Mouse (Mus musculus) liver, adult (tissue): ENCODE results near the gene Cdsn.

Experiments
- GATA4 ChIP-seq: IDR thresholded peaks from 2 replicates; pipeline ENCODE4 v1.6.1; 2014; ENCODE audit warnings: mild to moderate bottlenecking, low read length; ENCODE audit not compliant: insufficient replicate concordance

Gene Cdsn

GRCm38 (mm10) chr17:35550871-35551270 lies 1.1 kb upstream of the Cdsn start:
- no peak for TF ChIP-seq GATA4

- TF ChIP-seq GATA4, result no peak
Observed at GRCm38 (mm10) chr17:35554321-35554720, 2.4 kb downstream of the Cdsn start.

GRCm38 (mm10) chr17:35554761-35555397 lies 3.0 kb downstream of the Cdsn start:
- no peak for TF ChIP-seq GATA4

- no peak for TF ChIP-seq GATA4
Observed at GRCm38 (mm10) chr17:35556186-35556765, 4.3 kb downstream of the Cdsn start.

- TF ChIP-seq GATA4, result no peak
Observed at GRCm38 (mm10) chr17:35556812-35557211, 4.9 kb downstream of the Cdsn start.

GRCm38 (mm10) chr17:35557351-35557750 lies 5.4 kb downstream of the Cdsn start:
- TF ChIP-seq GATA4, result no peak

- no peak for TF ChIP-seq GATA4
Observed at GRCm38 (mm10) chr17:35558216-35558615, 6.3 kb downstream of the Cdsn start.

GRCm38 (mm10) chr17:35567150-35567549 lies 15.2 kb downstream of the Cdsn start, which contains the start of gene 2300002M23Rik:
2300002M23Rik (plus strand) TSS chr17:35567450.
- no peak for TF ChIP-seq GATA4

GRCm38 (mm10) chr17:35567767-35568166 lies 15.8 kb downstream of the Cdsn start:
- TF ChIP-seq GATA4, result no peak

GRCm38 (mm10) chr17:35569091-35569944 lies 17.4 kb downstream of the Cdsn start:
- TF ChIP-seq GATA4, result no peak

GRCm38 (mm10) chr17:35570836-35571235 lies 18.9 kb downstream of the Cdsn start:
- TF ChIP-seq GATA4, result no peak

- no peak for TF ChIP-seq GATA4
Observed at GRCm38 (mm10) chr17:35571477-35571876, 19.5 kb downstream of the Cdsn start.

GRCm38 (mm10) chr17:35578211-35578610 lies 26.3 kb downstream of the Cdsn start:
- TF ChIP-seq GATA4, result no peak

GRCm38 (mm10) chr17:35582900-35583299 lies 31.0 kb downstream of the Cdsn start:
- no peak for TF ChIP-seq GATA4

- no peak for TF ChIP-seq GATA4
Observed at GRCm38 (mm10) chr17:35584330-35584937, 32.5 kb downstream of the Cdsn start.
